Mouse (Mus musculus): ENCODE data around the gene Gm21060. TPM values are rescaled to one million over a fixed set of nuclear protein-coding genes. Genes with fewer than 3 reads are reported as not detected.

Gm21060 gene
- total RNA-seq (2023) = not detected in 4 replicates

DNA sequence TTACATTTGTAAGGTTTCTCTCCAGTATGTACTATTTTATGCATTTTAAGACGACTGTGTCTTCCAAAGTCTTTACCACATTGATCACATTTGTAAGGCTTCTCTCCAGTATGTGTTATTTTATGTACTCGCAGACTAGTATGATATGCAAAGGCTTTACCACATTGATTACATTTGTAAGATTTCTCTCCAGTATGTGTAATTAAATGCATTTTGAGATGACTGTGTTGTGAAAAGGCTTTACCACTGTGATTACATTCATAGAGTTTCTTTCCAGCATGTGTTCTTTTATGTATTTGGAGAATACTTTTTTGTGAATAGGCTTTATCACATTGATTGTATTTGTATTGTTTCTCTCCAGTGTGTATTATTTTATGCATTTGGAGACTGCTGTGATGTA is at the start of gene Gm21060:
Gene Gm21060 (minus strand): TSS at position 101 of the 400 bp plus-strand sequence.

Other genes with a start within 250 kb of the Gm21060 start
- gene Zfp950, start 156.2 kb downstream of the Gm21060 start, total RNA-seq (2023) = 22.3 to 34.1 TPM (median 28.4 TPM) in 4 replicates
- 0.44 TPM in 1 of 4 replicates, not detected in the others for gene Gm7102, start 120.8 kb downstream of the Gm21060 start, total RNA-seq (2023)
- not detected in 4 replicates for gene Gm6020, start 113.2 kb downstream of the Gm21060 start, total RNA-seq (2023)
- gene Csf2ra, start 68.6 kb downstream of the Gm21060 start, total RNA-seq (2023) = 37.3 to 49.4 TPM (median 45.0 TPM) in 4 replicates